Mouse (Mus musculus) hindbrain, embryonic 11.5 days (tissue): ENCODE data around the gene Npdc1. TPM values are rescaled to one million over a fixed set of nuclear protein-coding genes. Genes with fewer than 3 reads are reported as not detected.

ENCODE experiments used
- ATAC-seq: fragments of 200-750 bp; cut with Nextera tagmentation; 2 replicates; pipeline ENCODE4 v1.8.0; 2017; ENCODE audit warnings: mild to moderate bottlenecking, moderate TSS enrichment, moderate library complexity; ENCODE audit not compliant: low FRiP score
- DNase-seq: peaks from one replicate; pipeline ENCODE4 v3.0.0-alpha.2; 2015; ENCODE audit warnings: low spot score
- H3K27ac ChIP-seq: fragments of 300-500 bp; sonication (generic); 2 replicates; pipeline ENCODE4 v1.5.1; 2014; ENCODE audit warnings: mild to moderate bottlenecking, low read depth, low read length
- H3K27me3 ChIP-seq: fragments of 300-500 bp; sonication (generic); 2 replicates; pipeline ENCODE4 v1.6.1; 2014; ENCODE audit warnings: mild to moderate bottlenecking, low read length, moderate library complexity, mixed read lengths; ENCODE audit not compliant: control insufficient read depth, insufficient read depth
- H3K36me3 ChIP-seq: fragments of 300-500 bp; sonication (generic); 2 replicates; pipeline ENCODE4 v1.6.1; 2014; ENCODE audit warnings: mild to moderate bottlenecking, low read length, moderate library complexity, mixed read lengths; ENCODE audit not compliant: control insufficient read depth, insufficient read depth
- H3K4me1 ChIP-seq: fragments of 300-500 bp; sonication (generic); replicated peaks from 2 replicates; pipeline ENCODE4 v1.6.1; 2014; ENCODE audit warnings: low read length, mixed read lengths; ENCODE audit not compliant: control insufficient read depth, insufficient read depth
- H3K4me2 ChIP-seq: fragments of 300-500 bp; sonication (generic); replicated peaks from 2 replicates; pipeline ENCODE4 v1.6.1; 2014; ENCODE audit warnings: mild to moderate bottlenecking, low read depth, low read length
- H3K4me3 ChIP-seq: fragments of 300-500 bp; sonication (generic); 2 replicates; pipeline ENCODE4 v1.5.1; 2014; ENCODE audit warnings: low read depth, low read length
- H3K9ac ChIP-seq: fragments of 300-500 bp; sonication (generic); 2 replicates; pipeline ENCODE4 v1.6.1; 2014; ENCODE audit warnings: low read depth, low read length
- H3K9me3 ChIP-seq: fragments of 300-500 bp; sonication (generic); 2 replicates; pipeline ENCODE4 v1.6.1; 2016; ENCODE audit warnings: low read length; ENCODE audit not compliant: control insufficient read depth
- WGBS: fragments of 180-500 bp; shearing (Covaris S2); extraction: QIAGEN DNeasy Blood & Tissue Kit; methylation state at CpG from one replicate; pipeline ENCODE4 v1.1.7; 2014; 5-methylcytosine and 5-hydroxymethylcytosine counted together
- polyA plus RNA-seq: library from polyadenylated mRNA; unstranded; fragments of >200 nt; fragmentation: Nextera tagmentation; extraction: Ambion mirVana; gene quantifications from 2 replicates; pipeline ENCODE4 v1.2.1, GENCODE M21; 2014

Npdc1 gene
- polyA plus RNA-seq, 1 experiment from 2014 or later, result 151 TPM

DNA sequence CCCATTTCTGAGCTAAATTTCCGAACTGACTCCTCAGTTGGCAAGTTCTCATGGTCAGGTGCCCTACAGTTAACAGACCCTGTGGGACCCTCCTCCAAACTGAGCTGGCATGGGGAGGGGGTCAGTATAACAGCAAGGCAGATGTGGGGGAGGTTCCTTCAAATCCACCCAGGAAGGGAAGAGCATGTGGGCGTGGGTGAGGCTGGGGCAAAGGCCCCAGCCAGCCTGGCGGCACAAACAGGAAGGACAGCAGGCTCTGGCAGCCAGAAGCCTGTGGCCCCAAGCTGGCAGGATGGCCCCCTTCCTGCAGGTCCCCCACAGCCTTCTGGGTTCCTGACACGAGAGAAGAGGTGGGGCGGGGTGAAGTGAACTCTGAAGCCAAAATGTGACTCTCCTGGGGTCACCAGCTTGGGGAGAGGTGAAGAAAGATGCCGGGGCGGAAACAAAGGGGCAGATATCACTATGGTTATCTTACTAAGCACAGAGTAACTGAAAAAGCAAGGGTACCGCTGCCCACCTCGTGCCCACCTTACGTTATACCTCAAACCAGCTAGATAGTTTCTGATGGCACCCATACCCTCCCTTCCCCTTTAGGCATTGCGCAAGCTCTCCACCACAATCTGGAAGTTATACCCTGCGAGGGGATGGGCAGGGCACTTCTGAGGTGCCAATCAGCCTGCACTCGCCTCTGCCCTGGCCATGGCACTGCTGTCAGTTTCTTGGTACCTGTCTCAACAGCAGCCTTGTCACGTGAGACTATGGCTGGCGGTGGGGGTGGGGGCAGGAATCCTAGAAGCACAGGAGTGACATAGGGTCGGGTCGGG is 23.6 kb downstream of the Npdc1 start, which contains the start of gene Fut7:
Gene Fut7 (plus strand): TSS at position 681 of the 824 bp plus-strand sequence.
- DNase-seq (no peak), ATAC-seq (no peak)
- WGBS, result 64% methylated on average over 17 of the region's 17 CpGs
- H3K4me1 ChIP-seq, result no peaks in the 10 kb centered on the region
- no peaks in the 10 kb centered on the region for H3K36me3 ChIP-seq
- H3K4me3 ChIP-seq, result no peak within 1 kb of the TSS
- no peaks in the 10 kb centered on the region for H3K9me3 ChIP-seq
- H3K4me2 ChIP-seq, result no peak within 1 kb of the TSS
- no peak within 1 kb of the TSS for H3K9ac ChIP-seq
- peaks cover 13% of the 10 kb centered on the region for H3K27me3 ChIP-seq
- no peak within 1 kb of the TSS for H3K27ac ChIP-seq

- no peaks in the 10 kb centered on the region for H3K4me1 ChIP-seq
- no peak overlapping the region for H3K4me2 ChIP-seq
- no peak overlapping the region for H3K27ac ChIP-seq
- ATAC-seq (no peak), DNase-seq (no peak)
- H3K27me3 ChIP-seq, result peaks cover 13% of the 10 kb centered on the region
- WGBS, result 73% methylated on average over 1 of the region's 1 CpGs
- no peak overlapping the region for H3K4me3 ChIP-seq
- no peak overlapping the region for H3K9ac ChIP-seq
- H3K9me3 ChIP-seq, result no peaks in the 10 kb centered on the region
- no peaks in the 10 kb centered on the region for H3K36me3 ChIP-seq
These were observed 24.5 kb downstream of the Npdc1 start for GRCm38 (mm10) chr2:25423626-25424025.

- no peak for ATAC-seq
- peaks cover 13% of the 10 kb centered on the region for H3K27me3 ChIP-seq
- WGBS, result 42% methylated on average over 27 of the region's 27 CpGs
- H3K4me3 ChIP-seq, result no peak overlapping the region
- H3K9ac ChIP-seq, result no peak overlapping the region
- no peak for DNase-seq
- H3K27ac ChIP-seq, result no peak overlapping the region
- no peaks in the 10 kb centered on the region for H3K9me3 ChIP-seq
- H3K4me2 ChIP-seq, result no peak overlapping the region
- no peaks in the 10 kb centered on the region for H3K36me3 ChIP-seq
- H3K4me1 ChIP-seq, result no peaks in the 10 kb centered on the region
These were observed 26.3 kb downstream of the Npdc1 start for GRCm38 (mm10) chr2:25425481-25425880.

DNA sequence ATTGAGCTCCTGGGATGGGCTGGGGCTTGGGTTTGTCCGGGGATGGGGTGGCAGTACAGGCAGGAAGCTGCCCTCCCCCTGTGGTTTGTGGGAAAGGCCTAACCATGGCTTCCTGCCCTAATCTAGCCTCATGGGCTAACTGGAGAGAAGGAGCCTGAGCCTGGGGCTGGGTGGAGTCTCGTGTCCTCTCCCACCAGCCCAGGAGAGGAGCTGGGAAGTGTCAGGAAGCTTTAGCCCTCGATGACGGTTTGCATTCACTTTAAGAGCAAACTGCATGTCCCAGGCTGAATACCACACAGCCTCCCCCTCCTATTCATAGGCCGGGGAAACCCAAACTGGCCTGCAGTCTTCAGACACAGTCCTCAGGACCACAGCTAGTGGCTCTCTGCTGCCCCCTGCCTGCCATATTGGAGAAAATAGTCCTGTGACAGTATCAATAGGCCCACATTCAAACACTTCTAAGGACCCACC is 27.6 kb downstream of the Npdc1 start:
- WGBS, result 34% methylated on average over 5 of the region's 5 CpGs
- ATAC-seq, result 0 out of 2 replicates have a peak, but pooled peaks have one; percentile 6
- H3K27me3 ChIP-seq, result peaks cover 13% of the 10 kb centered on the region

DNA sequence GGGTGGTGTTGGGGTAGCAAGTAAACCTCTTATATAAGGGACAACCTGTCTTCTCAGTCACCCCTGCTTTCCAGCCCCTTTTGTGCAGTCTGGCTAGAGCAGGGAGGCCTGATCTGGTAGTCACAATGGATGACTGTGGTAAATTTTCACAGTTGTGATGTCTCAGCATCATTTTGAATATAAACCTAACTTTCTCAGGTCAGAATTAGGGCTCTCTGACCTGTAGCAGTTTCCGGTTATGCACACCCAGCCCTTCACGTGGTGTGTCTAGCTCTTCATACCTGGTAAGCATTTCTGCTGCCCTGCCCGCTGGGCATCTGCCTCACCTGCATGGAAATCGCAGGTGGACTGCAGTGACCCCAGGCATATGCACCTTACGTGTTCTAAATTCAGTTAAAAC is 28.1 kb downstream of the Npdc1 start:
- 93% methylated on average over 5 of the region's 5 CpGs for WGBS
- DNase-seq (no peak), ATAC-seq (no peak)
- Histone ChIP-seq H3K36me3 (no peaks in the 10 kb centered on the region), H3K27me3 (peaks cover 13% of the 10 kb centered on the region), H3K4me2 (no peak overlapping the region), H3K9me3 (no peaks in the 10 kb centered on the region), H3K27ac (no peak overlapping the region), H3K4me3 (no peak overlapping the region), H3K9ac (no peak overlapping the region), H3K4me1 (peaks cover 3% of the 10 kb centered on the region; the same call in 1 of the 2 replicates)

More for the DNA sequence above, 27.6 kb downstream of the Npdc1 start:
- H3K9me3 ChIP-seq, result no peaks in the 10 kb centered on the region
- H3K36me3 ChIP-seq, result no peaks in the 10 kb centered on the region
- no peak overlapping the region for H3K9ac ChIP-seq
- DNase-seq, result peak; percentile 91
- no peak overlapping the region for H3K4me2 ChIP-seq
- peaks cover 3% of the 10 kb centered on the region; the same call in 1 of the 2 replicates for H3K4me1 ChIP-seq
- H3K4me3 ChIP-seq, result no peak overlapping the region
- H3K27ac ChIP-seq, result no peak overlapping the region

DNA sequence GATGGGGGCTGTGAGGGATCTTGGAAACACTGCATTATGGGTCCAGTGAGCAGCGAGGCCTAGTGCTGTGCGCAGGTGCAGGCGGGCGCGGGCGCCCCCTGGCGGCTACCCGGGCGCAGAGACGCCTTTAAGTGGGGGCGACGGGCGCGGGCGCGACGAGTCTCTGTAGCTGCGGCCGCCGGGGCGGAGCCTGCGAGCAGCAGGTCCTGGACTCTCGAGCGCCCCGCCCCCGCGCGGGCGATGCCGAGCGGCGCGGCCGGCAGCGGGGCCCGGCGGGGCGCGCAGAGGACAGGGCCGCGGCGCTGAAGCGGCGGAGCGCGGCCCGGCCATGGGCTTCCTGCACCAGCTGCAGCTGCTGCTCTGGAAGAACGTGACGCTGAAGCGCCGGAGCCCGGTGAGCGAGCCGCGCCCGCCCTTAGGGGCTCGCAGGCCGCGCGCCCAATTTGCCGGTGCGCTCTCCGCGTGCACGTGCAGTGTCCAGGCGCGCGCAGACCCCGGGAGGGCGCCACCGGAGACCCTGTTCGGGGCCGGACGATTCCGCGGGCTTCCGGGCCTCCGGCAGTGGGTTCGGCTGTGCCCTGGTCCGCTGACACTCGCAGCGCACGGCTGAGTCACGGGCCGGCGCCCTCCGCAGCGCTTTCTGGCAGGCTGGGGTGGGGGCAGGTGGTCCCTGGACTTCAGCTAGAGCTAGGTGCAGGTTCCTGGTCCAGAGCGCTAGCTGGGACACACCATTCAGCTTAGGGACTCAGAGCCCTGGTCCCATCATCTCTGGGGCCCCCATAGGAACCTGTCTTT is 29.5 kb downstream of the Npdc1 start, which contains the start of gene Abca2:
Gene Abca2 (plus strand): TSS at position 262 of the 795 bp plus-strand sequence.
- ATAC-seq, result peak; percentile 91
- Histone ChIP-seq H3K9ac (peak within 1 kb of the TSS; percentile 87), H3K4me3 (peak within 1 kb of the TSS; percentile 75), H3K4me1 (peaks cover 3% of the 10 kb centered on the region; the same call in 1 of the 2 replicates), H3K4me2 (peak within 1 kb of the TSS; percentile 72), H3K27me3 (peaks cover 13% of the 10 kb centered on the region), H3K9me3 (no peaks in the 10 kb centered on the region), H3K27ac (peak within 1 kb of the TSS; percentile 79), H3K36me3 (no peaks in the 10 kb centered on the region)
- peak; percentile 97 for DNase-seq
- 0% methylated on average over 56 of the region's 89 CpGs for WGBS

DNA sequence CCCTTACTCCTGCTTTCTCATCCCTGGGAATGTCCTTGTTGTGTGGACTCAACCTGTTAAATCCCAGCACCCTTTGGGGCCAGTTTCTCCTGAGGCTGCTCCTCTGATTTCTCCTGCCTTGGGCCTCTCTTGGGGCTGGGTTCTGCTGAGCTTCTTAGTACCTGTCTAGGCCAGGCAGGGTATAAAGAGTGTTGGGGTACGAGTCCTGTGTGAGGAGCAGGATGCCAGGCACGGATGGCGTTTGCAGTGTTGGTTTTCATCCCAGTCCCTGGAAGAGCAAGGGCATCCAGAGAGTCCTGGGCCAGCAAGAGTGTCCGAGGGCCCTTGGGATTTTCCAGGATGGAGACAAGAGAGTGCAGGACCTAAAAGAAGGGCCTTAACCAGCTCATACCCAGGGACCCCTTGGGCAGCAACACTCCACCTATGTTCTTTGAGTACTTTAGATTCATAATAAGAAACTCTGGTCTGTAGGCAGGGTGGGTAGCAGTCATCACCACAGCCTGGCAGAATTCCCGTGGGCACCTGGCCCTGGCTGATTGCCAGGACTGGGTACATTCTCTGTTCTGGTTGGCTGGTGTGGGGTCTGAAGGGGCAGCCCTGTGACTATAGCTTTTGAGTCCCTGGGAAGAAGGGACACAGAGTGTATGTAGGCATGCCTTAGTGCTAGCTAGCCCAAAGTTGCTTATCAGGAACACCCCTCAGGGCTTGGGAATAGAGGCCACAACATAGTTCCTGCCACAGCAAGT is 30.5 kb downstream of the Npdc1 start:
- 85% methylated on average over 5 of the region's 5 CpGs for WGBS
- no peak overlapping the region for H3K27ac ChIP-seq
- H3K4me1 ChIP-seq, result peaks cover 3% of the 10 kb centered on the region; the same call in 1 of the 2 replicates
- DNase-seq (no peak), ATAC-seq (no peak)
- no peaks in the 10 kb centered on the region for H3K36me3 ChIP-seq
- peaks cover 13% of the 10 kb centered on the region for H3K27me3 ChIP-seq
- peak overlapping the region; percentile 72 for H3K4me2 ChIP-seq
- peak overlapping the region; percentile 75; the same call in 1 of the 2 replicates for H3K4me3 ChIP-seq
- H3K9ac ChIP-seq, result peak overlapping the region; percentile 87; the same call in 1 of the 2 replicates
- no peaks in the 10 kb centered on the region for H3K9me3 ChIP-seq
